Mouse (Mus musculus): ENCODE measurements at regions not wholly inside any gene's neighbourhood (a gene's known extent, or its start where the extent isn't known, plus 50 kb on each side); places are given as distances from the start of the nearest gene placed in this dataset.

DNA sequence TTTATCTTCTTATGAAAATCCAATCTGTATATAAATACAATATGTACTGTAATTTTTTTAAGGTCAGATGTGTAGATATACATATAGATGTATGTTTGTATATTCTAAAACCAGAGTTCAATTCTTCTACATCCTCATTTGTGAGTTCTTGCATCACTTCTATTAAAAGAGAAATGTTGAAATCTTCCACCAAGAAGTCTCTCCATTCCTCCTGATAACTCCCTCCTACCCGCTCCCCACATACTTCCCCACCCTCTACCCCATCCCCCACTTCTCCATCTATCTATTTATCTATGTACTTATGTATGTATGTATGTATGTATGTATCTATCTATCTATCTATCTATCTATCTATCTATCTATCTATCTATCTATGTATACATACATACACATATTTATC lies 285.3 kb downstream of the Lmo4 start:
- TF ChIP-seq CTCF (IDR thresholded peaks at IDR 0.05; ENCODE audit: borderline replicate concordance, control insufficient read depth, extremely low read depth, insufficient read depth, low read length, poor library complexity) (no peak), POLR2A (IDR thresholded peaks at IDR 0.05; ENCODE audit: control insufficient read depth, extremely low read depth, insufficient read depth, low read length, poor library complexity) (no peak)

Measured in thymus, adult 2 months (tissue).